Mouse (Mus musculus): ENCODE measurements around the gene Parm1. TPM values are rescaled to one million over a fixed set of nuclear protein-coding genes. Genes with fewer than 3 reads are reported as not detected.

The Parm1 gene
- polyA plus RNA-seq, 1 experiment from 2014 or later: 9.4 TPM

DNA sequence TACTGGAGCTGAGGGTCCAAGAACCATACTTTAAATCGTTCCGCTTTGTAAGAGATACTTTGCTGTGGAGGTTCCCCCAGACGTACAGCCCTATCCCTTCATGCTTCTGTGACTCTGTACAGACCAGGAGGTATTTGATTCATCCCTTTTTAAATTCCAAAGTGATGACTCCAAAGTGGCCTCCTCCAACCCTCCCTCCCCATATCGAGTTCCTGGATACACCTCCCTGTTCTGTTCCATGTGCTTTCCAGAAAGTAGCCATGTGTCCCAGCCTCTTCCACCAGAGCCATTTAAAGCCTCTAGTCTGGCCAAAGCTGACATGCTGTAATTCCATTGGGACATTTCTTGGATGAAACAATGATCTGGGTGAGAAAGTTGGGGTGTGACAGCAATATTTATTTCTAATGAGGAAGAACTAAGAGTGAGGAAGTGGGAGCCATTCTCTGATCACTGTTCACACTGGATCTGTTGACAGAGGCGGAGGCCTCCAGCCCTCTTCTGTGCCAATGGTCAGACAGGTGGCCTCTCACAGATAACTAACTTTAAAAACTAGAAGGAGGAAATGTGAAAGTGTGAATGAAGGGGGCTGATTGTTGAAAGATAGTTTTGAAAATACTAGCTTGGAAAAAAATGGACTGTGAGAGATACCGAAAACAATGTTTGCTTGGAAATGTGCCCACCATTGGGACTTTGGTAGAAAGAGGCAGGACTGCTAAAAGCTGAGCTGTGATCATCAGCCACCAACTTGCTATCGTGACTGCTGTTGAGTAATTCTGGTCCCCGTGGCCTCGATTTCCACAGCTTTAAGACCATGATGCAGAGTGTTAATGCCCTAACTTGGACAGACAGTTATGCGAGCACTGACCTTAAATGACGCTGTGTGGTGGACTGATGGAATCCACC lies 100.2 kb downstream of the Parm1 start:
- peak; percentile 86; the same call in 1 of the 2 replicates for ATAC-seq (replicated peaks; ENCODE audit: low FRiP score, low read depth)
- no peaks in the 10 kb centered on the region for H3K36me3 ChIP-seq (ENCODE audit: insufficient read depth, low read length)
- WGBS: 72% methylated on average over 11 of the region's 11 CpGs

DNA sequence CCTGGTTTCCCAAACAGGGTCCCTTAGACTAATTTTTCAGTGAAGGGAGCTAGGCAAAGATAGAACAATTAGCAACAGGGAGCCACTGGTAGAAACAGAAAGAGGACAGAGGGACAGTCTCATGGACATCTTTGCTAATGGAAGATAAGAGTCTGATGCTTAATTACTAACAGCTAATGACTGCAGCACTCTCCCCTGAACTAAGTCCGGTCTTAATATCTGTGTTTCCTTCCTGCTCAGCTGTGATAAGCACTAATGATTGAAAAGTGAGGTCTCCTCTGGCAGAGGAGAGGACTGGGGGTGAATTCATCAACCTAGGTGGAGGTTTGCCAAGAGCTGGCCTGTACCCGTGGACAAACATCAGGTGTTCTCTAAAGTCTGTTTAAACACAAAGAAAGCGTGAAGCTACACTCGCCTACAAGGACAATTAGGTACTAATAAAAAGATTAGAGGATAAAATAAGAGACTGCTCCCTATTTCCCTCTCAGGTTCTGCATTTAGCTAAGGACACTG lies 101.3 kb downstream of the Parm1 start:
- ATAC-seq (replicated peaks; ENCODE audit: low FRiP score, low read depth): no peak
- H3K27me3 ChIP-seq (ENCODE audit: insufficient read depth, low read length): no peaks in the 10 kb centered on the region
- TF ChIP-seq CTCF (IDR thresholded peaks at IDR 0.05; ENCODE audit: low read depth): no peak
- H3K4me2 ChIP-seq (ENCODE audit: low read length): no peak overlapping the region
- WGBS: 67% methylated on average over 4 of the region's 4 CpGs
- no peak overlapping the region for H3K4me3 ChIP-seq (replicated peaks; ENCODE audit: low read depth, low read length)
- no peak overlapping the region for H3K9ac ChIP-seq (ENCODE audit: low read depth, low read length)
- H3K4me1 ChIP-seq (replicated peaks; ENCODE audit: insufficient read depth, low read length): no peaks in the 10 kb centered on the region
- H3K9me3 ChIP-seq (replicated peaks; ENCODE audit: low read length): no peaks in the 10 kb centered on the region
- no peaks in the 10 kb centered on the region for H3K36me3 ChIP-seq (ENCODE audit: insufficient read depth, low read length)
- no peak for DNase-seq (ENCODE audit: low spot score)
- no peak overlapping the region for H3K27ac ChIP-seq

More for the DNA sequence above, 100.2 kb downstream of the Parm1 start:
- Histone ChIP-seq H3K27me3 (ENCODE audit: insufficient read depth, low read length) (no peaks in the 10 kb centered on the region), H3K27ac (no peak overlapping the region), H3K9me3 (replicated peaks; ENCODE audit: low read length) (no peaks in the 10 kb centered on the region), H3K4me2 (ENCODE audit: low read length) (no peak overlapping the region), H3K4me1 (replicated peaks; ENCODE audit: insufficient read depth, low read length) (no peaks in the 10 kb centered on the region), H3K4me3 (replicated peaks; ENCODE audit: low read depth, low read length) (no peak overlapping the region), H3K9ac (ENCODE audit: low read depth, low read length) (no peak overlapping the region)
- DNase-seq (ENCODE audit: low spot score): peak; percentile 80
- no peak for TF ChIP-seq CTCF (IDR thresholded peaks at IDR 0.05; ENCODE audit: low read depth)

DNA sequence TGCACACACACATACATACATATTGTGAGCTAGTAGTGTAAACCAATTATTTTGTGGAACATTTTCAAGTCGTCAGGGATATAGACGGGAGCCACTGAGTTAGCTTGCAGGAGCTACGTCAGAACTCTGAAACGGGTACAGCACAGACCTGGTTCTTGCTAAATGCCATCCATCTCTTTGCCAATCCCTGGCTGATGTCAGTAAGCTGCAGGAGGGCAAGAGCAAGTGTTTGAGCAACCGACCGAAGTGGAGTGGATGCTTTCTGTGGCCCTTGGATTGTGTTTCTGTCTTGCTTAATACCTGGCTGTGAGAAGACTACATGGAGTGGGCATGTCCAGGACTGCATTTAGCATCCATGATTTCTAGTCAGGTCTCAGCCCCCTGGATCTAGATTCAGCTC lies 103.8 kb downstream of the Parm1 start:
- Histone ChIP-seq H3K9me3 (replicated peaks; ENCODE audit: low read length) (no peaks in the 10 kb centered on the region), H3K4me2 (ENCODE audit: low read length) (no peak overlapping the region), H3K27me3 (ENCODE audit: insufficient read depth, low read length) (no peaks in the 10 kb centered on the region), H3K4me1 (replicated peaks; ENCODE audit: insufficient read depth, low read length) (no peaks in the 10 kb centered on the region), H3K9ac (ENCODE audit: low read depth, low read length) (no peak overlapping the region), H3K27ac (no peak overlapping the region), H3K36me3 (ENCODE audit: insufficient read depth, low read length) (no peaks in the 10 kb centered on the region), H3K4me3 (replicated peaks; ENCODE audit: low read depth, low read length) (no peak overlapping the region)
- ATAC-seq (replicated peaks; ENCODE audit: low FRiP score, low read depth) (no peak), DNase-seq (ENCODE audit: low spot score) (no peak)
- WGBS: 90% methylated on average over 6 of the region's 6 CpGs
- TF ChIP-seq CTCF (IDR thresholded peaks at IDR 0.05; ENCODE audit: low read depth): no peak

DNA sequence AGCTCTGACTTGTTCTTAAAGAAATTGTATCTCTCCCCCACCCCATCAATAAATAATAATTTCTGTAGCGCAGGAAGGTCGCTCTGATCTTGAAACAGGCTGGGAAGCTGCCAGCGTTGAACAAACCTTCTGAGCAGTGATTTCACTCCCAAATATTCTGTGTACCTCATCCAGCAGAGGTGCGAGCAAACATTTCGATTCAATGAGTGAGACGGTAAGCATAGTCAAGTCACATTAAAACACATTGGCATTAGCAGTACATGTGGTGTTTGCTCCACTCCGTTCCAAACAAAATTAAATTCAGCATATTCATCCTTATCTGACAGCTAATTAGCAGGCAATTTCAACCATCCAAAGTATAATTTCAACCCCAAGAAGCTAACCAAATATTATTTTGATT lies 109.4 kb downstream of the Parm1 start:
- Histone ChIP-seq H3K27ac (no peak overlapping the region), H3K27me3 (ENCODE audit: insufficient read depth, low read length) (no peaks in the 10 kb centered on the region), H3K4me2 (ENCODE audit: low read length) (no peak overlapping the region), H3K36me3 (ENCODE audit: insufficient read depth, low read length) (no peaks in the 10 kb centered on the region), H3K4me3 (replicated peaks; ENCODE audit: low read depth, low read length) (no peak overlapping the region), H3K9ac (ENCODE audit: low read depth, low read length) (no peak overlapping the region), H3K4me1 (replicated peaks; ENCODE audit: insufficient read depth, low read length) (no peaks in the 10 kb centered on the region), H3K9me3 (replicated peaks; ENCODE audit: low read length) (no peaks in the 10 kb centered on the region)
- 91% methylated on average over 7 of the region's 7 CpGs for WGBS
- DNase-seq (ENCODE audit: low spot score) (no peak), ATAC-seq (replicated peaks; ENCODE audit: low FRiP score, low read depth) (no peak)
- no peak for TF ChIP-seq CTCF (IDR thresholded peaks at IDR 0.05; ENCODE audit: low read depth)

DNA sequence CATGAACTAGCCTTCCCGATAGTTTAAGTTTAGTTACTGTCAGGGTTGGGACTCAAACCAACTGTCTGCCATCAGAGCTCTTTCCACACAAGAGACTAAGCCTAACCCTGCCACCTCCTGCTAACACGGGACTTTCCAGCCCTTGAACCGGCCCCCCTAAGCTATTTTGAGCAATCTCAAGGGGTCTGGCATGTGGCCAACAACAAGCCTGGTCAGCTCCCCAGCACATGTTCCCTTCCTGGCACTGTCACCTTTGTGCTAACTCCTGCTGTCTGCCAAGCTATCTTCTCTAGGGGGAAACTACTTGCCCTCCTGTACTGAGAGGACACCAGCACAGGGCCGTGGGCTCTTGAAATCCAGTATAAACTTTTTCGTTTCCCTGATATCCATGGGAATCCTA lies 112.1 kb downstream of the Parm1 start:
- TF ChIP-seq CTCF (IDR thresholded peaks at IDR 0.05; ENCODE audit: low read depth): no peak
- no peak for DNase-seq (ENCODE audit: low spot score)
- H3K27me3 ChIP-seq (ENCODE audit: insufficient read depth, low read length): no peaks in the 10 kb centered on the region
- no peaks in the 10 kb centered on the region for H3K36me3 ChIP-seq (ENCODE audit: insufficient read depth, low read length)
- no peak for ATAC-seq (replicated peaks; ENCODE audit: low FRiP score, low read depth)
- no peak overlapping the region for H3K9ac ChIP-seq (ENCODE audit: low read depth, low read length)
- no peak overlapping the region for H3K27ac ChIP-seq
- H3K4me1 ChIP-seq (replicated peaks; ENCODE audit: insufficient read depth, low read length): no peaks in the 10 kb centered on the region
- H3K4me2 ChIP-seq (ENCODE audit: low read length): no peak overlapping the region
- H3K9me3 ChIP-seq (replicated peaks; ENCODE audit: low read length): no peaks in the 10 kb centered on the region
- no peak overlapping the region for H3K4me3 ChIP-seq (replicated peaks; ENCODE audit: low read depth, low read length)
- 54% methylated on average over 5 of the region's 5 CpGs for WGBS

DNA sequence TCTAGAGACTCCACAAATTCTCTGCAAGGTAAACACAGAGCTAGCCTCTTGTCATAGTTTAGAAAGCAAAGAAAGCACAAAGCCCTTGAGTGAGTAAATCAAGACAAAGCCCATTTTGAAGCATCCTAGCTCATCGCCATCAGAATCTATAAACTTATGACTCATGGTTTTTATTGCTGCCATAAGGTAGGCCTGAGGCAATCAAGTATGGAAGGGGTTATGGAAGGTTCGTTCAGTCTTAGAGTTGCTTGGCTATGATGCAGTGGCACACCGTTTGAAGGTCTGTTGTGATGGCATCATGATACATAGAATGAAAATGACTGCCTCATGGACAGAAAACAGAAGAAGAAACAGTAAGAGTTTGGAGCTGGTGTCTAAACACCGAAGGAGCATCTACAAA lies 133.9 kb downstream of the Parm1 start:
- Histone ChIP-seq H3K4me2 (ENCODE audit: low read length) (no peak overlapping the region), H3K27ac (no peak overlapping the region), H3K4me3 (replicated peaks; ENCODE audit: low read depth, low read length) (no peak overlapping the region), H3K36me3 (ENCODE audit: insufficient read depth, low read length) (no peaks in the 10 kb centered on the region), H3K27me3 (ENCODE audit: insufficient read depth, low read length) (no peaks in the 10 kb centered on the region), H3K9ac (ENCODE audit: low read depth, low read length) (no peak overlapping the region), H3K9me3 (replicated peaks; ENCODE audit: low read length) (no peaks in the 10 kb centered on the region), H3K4me1 (replicated peaks; ENCODE audit: insufficient read depth, low read length) (no peaks in the 10 kb centered on the region)
- 77% methylated on average over 4 of the region's 4 CpGs for WGBS
- DNase-seq (ENCODE audit: low spot score) (no peak), ATAC-seq (replicated peaks; ENCODE audit: low FRiP score, low read depth) (no peak)
- TF ChIP-seq CTCF (IDR thresholded peaks at IDR 0.05; ENCODE audit: low read depth): no peak
